Mouse (Mus musculus): ENCODE measurements around the gene Ostm1. TPM values are rescaled to one million over a fixed set of nuclear protein-coding genes. Genes with fewer than 3 reads are reported as not detected.

Ostm1 gene
- polyA plus RNA-seq, 1 experiment from 2014 or later, result 23.9 TPM

DNA sequence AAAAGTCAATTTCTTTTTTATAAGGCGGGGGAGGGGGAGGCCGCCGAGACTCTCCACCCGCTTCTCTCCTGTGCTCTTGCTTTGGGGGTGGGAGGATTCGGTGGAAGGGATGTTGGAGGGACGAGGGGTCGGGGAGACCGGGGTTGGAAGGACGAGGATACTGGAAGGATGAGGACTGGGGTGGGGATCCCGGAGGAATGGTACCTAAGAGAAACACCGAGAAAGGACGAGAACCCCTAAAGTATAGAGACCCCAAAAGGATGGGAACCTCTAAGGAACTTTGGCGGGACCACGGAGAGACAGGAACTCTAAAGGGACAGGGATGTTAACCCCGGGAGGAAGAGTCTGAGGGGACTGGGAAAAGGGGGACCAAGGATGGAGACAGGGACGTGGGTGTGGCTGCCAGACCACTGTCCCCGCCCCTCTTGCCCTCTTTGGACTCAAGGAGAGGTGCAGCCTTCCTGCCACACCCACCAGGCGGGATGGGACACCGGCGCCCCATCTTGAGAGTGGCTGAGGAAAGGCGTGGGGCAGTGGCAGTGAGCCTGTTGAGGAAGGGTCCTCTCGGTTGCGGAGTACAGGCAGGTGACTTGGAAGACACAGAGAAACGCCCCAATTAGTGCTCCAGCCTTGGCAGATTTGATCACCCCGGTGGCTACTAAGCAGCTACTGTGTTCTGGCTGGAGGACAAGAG lies 8.5 kb downstream of the Ostm1 start:
- no peak overlapping the region for H3K9ac ChIP-seq (replicated peaks; ENCODE audit: low read depth)
- no peaks in the 10 kb centered on the region for H3K9me3 ChIP-seq (ENCODE audit: low read length)
- 2% methylated on average over 24 of the region's 25 CpGs for WGBS
- H3K4me2 ChIP-seq (replicated peaks; ENCODE audit: low read depth, low read length), result peak overlapping the region; percentile 42
- H3K36me3 ChIP-seq (ENCODE audit: insufficient read depth, low read length), result no peaks in the 10 kb centered on the region
- peaks cover 7% of the 10 kb centered on the region; the same call in 1 of the 2 replicates for H3K4me1 ChIP-seq (ENCODE audit: insufficient read depth, low read depth, low read length)
- ATAC-seq, result no peak
- DNase-seq (ENCODE audit: low spot score), result no peak
- H3K4me3 ChIP-seq (ENCODE audit: low read depth, low read length), result peak overlapping the region; percentile 29
- TF ChIP-seq EP300 (IDR thresholded peaks at IDR 0.05) (no peak), CTCF (IDR thresholded peaks at IDR 0.05) (no peak)
- no peak overlapping the region for H3K27ac ChIP-seq (ENCODE audit: low read length)
- H3K27me3 ChIP-seq (replicated peaks; ENCODE audit: insufficient read depth, low read length), result peaks cover 63% of the 10 kb centered on the region

DNA sequence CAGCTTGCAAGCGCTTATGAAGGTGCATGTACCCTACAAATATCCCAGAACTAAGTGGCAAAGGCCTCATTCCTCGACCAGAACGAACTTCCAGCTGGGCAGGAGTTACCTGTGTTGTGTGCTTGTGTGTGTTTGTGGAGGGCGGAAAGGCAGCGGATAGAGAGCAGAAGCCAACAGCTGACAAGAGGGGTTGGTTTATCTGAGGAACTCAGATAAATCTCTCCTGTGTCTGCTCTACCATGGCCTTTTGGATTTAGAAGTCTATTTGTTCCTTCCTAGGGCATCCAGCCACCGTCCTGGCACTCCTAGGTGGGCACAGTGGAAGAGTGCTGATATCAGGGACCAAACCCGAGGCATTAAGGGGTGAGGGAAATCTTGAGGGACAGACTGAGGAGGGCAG lies 9.6 kb downstream of the Ostm1 start:
- no peak overlapping the region for H3K9ac ChIP-seq (replicated peaks; ENCODE audit: low read depth)
- H3K9me3 ChIP-seq (ENCODE audit: low read length), result no peaks in the 10 kb centered on the region
- TF ChIP-seq CTCF (IDR thresholded peaks at IDR 0.05), result no peak
- peaks cover 7% of the 10 kb centered on the region; the same call in 1 of the 2 replicates for H3K4me1 ChIP-seq (ENCODE audit: insufficient read depth, low read depth, low read length)
- no peak overlapping the region for H3K27ac ChIP-seq (ENCODE audit: low read length)
- no peak overlapping the region for H3K4me2 ChIP-seq (replicated peaks; ENCODE audit: low read depth, low read length)
- ATAC-seq (no peak), DNase-seq (ENCODE audit: low spot score) (no peak)
- peaks cover 57% of the 10 kb centered on the region for H3K27me3 ChIP-seq (replicated peaks; ENCODE audit: insufficient read depth, low read length)
- WGBS, result 16% methylated on average over 7 of the region's 7 CpGs
- no peak overlapping the region for H3K4me3 ChIP-seq (ENCODE audit: low read depth, low read length)
- no peaks in the 10 kb centered on the region for H3K36me3 ChIP-seq (ENCODE audit: insufficient read depth, low read length)

DNA sequence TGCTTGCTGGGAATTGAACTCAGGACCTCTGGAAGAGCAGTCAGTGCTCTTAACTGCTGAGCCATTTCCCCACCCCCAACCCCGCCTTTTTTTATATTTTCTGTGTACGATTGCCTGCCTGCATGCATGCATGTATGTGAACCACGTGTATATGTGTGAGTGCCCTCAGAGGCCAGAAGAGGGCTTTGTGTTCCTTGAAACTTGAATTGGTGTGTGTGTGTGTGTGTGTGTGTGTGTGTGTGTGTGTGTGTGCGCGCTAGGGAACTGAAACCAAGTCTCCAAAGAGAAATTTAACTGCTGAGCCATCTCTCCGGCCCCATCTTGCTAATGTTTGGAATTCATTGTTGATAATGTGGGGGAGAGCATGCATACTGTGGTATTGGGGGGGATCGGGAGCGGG lies 15.0 kb downstream of the Ostm1 start:
- Histone ChIP-seq H3K4me2 (replicated peaks; ENCODE audit: low read depth, low read length) (no peak overlapping the region), H3K36me3 (ENCODE audit: insufficient read depth, low read length) (no peaks in the 10 kb centered on the region), H3K27ac (ENCODE audit: low read length) (no peak overlapping the region), H3K9ac (replicated peaks; ENCODE audit: low read depth) (no peak overlapping the region), H3K27me3 (replicated peaks; ENCODE audit: insufficient read depth, low read length) (peaks cover 4% of the 10 kb centered on the region; the same call in 1 of the 2 replicates), H3K9me3 (ENCODE audit: low read length) (no peaks in the 10 kb centered on the region), H3K4me3 (ENCODE audit: low read depth, low read length) (no peak overlapping the region), H3K4me1 (ENCODE audit: insufficient read depth, low read depth, low read length) (no peaks in the 10 kb centered on the region)
- ATAC-seq (no peak), DNase-seq (ENCODE audit: low spot score) (no peak)
- 71% methylated on average over 8 of the region's 8 CpGs for WGBS
- TF ChIP-seq CTCF (IDR thresholded peaks at IDR 0.05) (no peak), EP300 (IDR thresholded peaks at IDR 0.05) (no peak)

DNA sequence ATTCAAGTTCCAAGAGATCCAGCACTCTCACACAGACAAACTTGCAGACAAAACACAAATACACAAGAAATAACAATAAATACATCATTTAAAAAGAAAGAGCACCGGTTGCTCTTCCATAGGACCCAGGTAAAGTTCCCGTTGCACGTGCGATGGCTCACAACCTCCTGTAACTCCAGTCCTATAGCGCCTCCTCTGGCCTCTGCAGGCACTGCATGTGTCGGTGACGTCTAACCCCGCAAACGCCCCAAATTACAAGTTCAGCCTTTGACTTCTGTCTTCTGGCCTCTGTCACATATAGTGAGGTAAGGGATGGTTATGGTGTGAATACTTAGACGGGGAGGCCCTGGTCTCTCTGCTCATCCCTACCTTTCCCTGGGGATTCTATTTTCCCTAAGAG lies 17.9 kb downstream of the Ostm1 start:
- Histone ChIP-seq H3K9ac (replicated peaks; ENCODE audit: low read depth) (no peak overlapping the region), H3K27ac (ENCODE audit: low read length) (no peak overlapping the region), H3K4me1 (ENCODE audit: insufficient read depth, low read depth, low read length) (no peaks in the 10 kb centered on the region), H3K36me3 (ENCODE audit: insufficient read depth, low read length) (no peaks in the 10 kb centered on the region), H3K27me3 (replicated peaks; ENCODE audit: insufficient read depth, low read length) (no peaks in the 10 kb centered on the region; the same call in 1 of the 2 replicates), H3K4me3 (ENCODE audit: low read depth, low read length) (no peak overlapping the region), H3K4me2 (replicated peaks; ENCODE audit: low read depth, low read length) (no peak overlapping the region), H3K9me3 (ENCODE audit: low read length) (no peaks in the 10 kb centered on the region)
- 17% methylated on average over 10 of the region's 10 CpGs for WGBS
- TF ChIP-seq EP300 (IDR thresholded peaks at IDR 0.05) (no peak), CTCF (IDR thresholded peaks at IDR 0.05) (peak; percentile 63)
- no peak for DNase-seq (ENCODE audit: low spot score)
- ATAC-seq, result no peak

DNA sequence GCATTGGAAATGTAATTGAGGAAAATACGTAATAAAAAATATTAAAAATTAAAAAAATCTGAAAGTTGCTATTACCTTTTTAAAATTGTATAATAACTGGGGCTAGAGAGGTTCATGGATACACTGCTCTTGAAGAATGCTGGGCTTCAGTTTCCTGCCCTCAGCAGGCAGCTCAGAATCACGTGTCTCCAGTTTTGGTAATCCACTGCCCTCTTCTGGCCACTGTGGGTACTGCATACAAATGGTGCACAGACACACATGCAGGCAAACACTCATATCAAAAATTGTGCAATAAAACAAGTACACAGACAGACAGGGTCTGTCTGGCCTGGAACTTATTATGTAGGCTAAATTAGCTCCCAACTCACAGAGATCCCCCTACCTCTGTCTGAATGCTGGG lies 21.3 kb downstream of the Ostm1 start:
- H3K27me3 ChIP-seq (replicated peaks; ENCODE audit: insufficient read depth, low read length), result no peaks in the 10 kb centered on the region; the same call in 1 of the 2 replicates

DNA sequence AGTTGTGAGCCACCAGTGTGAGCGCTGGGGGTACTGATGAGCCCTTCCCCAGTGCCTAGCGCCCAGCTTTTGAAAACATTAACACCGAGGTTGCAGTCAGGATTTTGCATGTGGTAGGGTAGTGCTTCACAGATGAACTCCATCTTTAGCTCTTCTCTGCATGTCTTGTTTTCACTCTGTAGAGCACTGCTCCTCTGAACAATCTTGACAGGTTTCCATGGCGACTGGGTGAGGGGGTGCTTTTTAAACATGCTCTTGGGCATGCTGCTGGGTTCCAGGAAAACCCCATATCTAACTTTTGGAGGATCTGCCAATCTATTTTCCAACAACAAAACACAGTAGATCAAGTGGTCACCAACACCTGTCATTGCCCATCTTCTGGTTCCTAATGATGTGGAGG lies 23.1 kb downstream of the Ostm1 start:
- H3K27me3 ChIP-seq (replicated peaks; ENCODE audit: insufficient read depth, low read length), result no peaks in the 10 kb centered on the region
- H3K4me2 ChIP-seq (replicated peaks; ENCODE audit: low read depth, low read length), result no peak overlapping the region
- H3K27ac ChIP-seq (ENCODE audit: low read length), result no peak overlapping the region
- H3K4me3 ChIP-seq (ENCODE audit: low read depth, low read length), result no peak overlapping the region
- H3K9ac ChIP-seq (replicated peaks; ENCODE audit: low read depth), result no peak overlapping the region
- ATAC-seq (no peak), DNase-seq (ENCODE audit: low spot score) (no peak)
- TF ChIP-seq EP300 (IDR thresholded peaks at IDR 0.05) (no peak), CTCF (IDR thresholded peaks at IDR 0.05) (no peak)
- no peaks in the 10 kb centered on the region for H3K9me3 ChIP-seq (ENCODE audit: low read length)
- H3K36me3 ChIP-seq (ENCODE audit: insufficient read depth, low read length), result no peaks in the 10 kb centered on the region
- 62% methylated on average over 4 of the region's 4 CpGs for WGBS
- H3K4me1 ChIP-seq (ENCODE audit: insufficient read depth, low read depth, low read length), result no peaks in the 10 kb centered on the region

More for the DNA sequence above, 21.3 kb downstream of the Ostm1 start:
- 64% methylated on average over 2 of the region's 2 CpGs for WGBS
- Histone ChIP-seq H3K4me2 (replicated peaks; ENCODE audit: low read depth, low read length) (no peak overlapping the region), H3K9me3 (ENCODE audit: low read length) (no peaks in the 10 kb centered on the region), H3K9ac (replicated peaks; ENCODE audit: low read depth) (no peak overlapping the region), H3K4me3 (ENCODE audit: low read depth, low read length) (no peak overlapping the region), H3K4me1 (ENCODE audit: insufficient read depth, low read depth, low read length) (no peaks in the 10 kb centered on the region), H3K36me3 (ENCODE audit: insufficient read depth, low read length) (no peaks in the 10 kb centered on the region), H3K27ac (ENCODE audit: low read length) (no peak overlapping the region)
- ATAC-seq (no peak), DNase-seq (ENCODE audit: low spot score) (no peak)
- no peak for TF ChIP-seq EP300 (IDR thresholded peaks at IDR 0.05)
- peak; percentile 55 for TF ChIP-seq CTCF (IDR thresholded peaks at IDR 0.05)
